Mouse (Mus musculus) limb, embryonic 11.5 days (tissue): Measurements from ENCODE around the gene Irgc1. TPM values are rescaled to one million over a fixed set of nuclear protein-coding genes. Genes with fewer than 3 reads are reported as not detected.
"Not testable (repeated sequence)": the region's sequence is repeated elsewhere in the genome, so short reads cannot be mapped to it uniquely, and the experiment has no call there.

ENCODE experiments used
- ATAC-seq: fragments of 200-750 bp; cut with Nextera tagmentation; 2 replicates; pipeline ENCODE4 v1.8.0; 2017; ENCODE audit warnings: low read depth; ENCODE audit not compliant: insufficient number of reproducible peaks, low FRiP score, low TSS enrichment
- DNase-seq: peaks from one replicate; pipeline ENCODE4 v3.0.0-alpha.2; 2015; ENCODE audit warnings: low spot score
- H3K27ac ChIP-seq: fragments of 300-500 bp; sonication (generic); replicated peaks from 2 replicates; pipeline ENCODE4 v1.5.1; 2014; ENCODE audit warnings: low read depth, mild to moderate bottlenecking, low read length
- H3K27me3 ChIP-seq: fragments of 300-500 bp; sonication (generic); 2 replicates; pipeline ENCODE4 v1.6.1; 2014; ENCODE audit warnings: mild to moderate bottlenecking, low read length, mixed read lengths; ENCODE audit not compliant: control insufficient read depth, insufficient read depth
- H3K36me3 ChIP-seq: fragments of 300-500 bp; sonication (generic); 2 replicates; pipeline ENCODE4 v1.6.1; 2014; ENCODE audit warnings: mild to moderate bottlenecking, low read length, moderate library complexity, mixed read lengths; ENCODE audit not compliant: control insufficient read depth, insufficient read depth
- H3K4me1 ChIP-seq: fragments of 300-500 bp; sonication (generic); 2 replicates; pipeline ENCODE4 v1.6.1; 2014; ENCODE audit warnings: low read length, mixed read lengths; ENCODE audit not compliant: control insufficient read depth, insufficient read depth
- H3K4me2 ChIP-seq: fragments of 300-500 bp; sonication (generic); 2 replicates; pipeline ENCODE4 v1.6.1; 2014; ENCODE audit warnings: low read depth, mild to moderate bottlenecking, moderate library complexity; ENCODE audit not compliant: severe bottlenecking
- H3K4me3 ChIP-seq: fragments of 300-500 bp; sonication (generic); 2 replicates; pipeline ENCODE4 v1.5.1; 2014; ENCODE audit warnings: low read depth, low read length
- H3K9ac ChIP-seq: fragments of 300-500 bp; sonication (generic); 2 replicates; pipeline ENCODE4 v1.6.1; 2014; ENCODE audit warnings: mild to moderate bottlenecking, low read length
- H3K9me3 ChIP-seq: fragments of 300-500 bp; sonication (generic); 2 replicates; pipeline ENCODE4 v1.6.1; 2016; ENCODE audit warnings: low read length; ENCODE audit not compliant: control insufficient read depth
- WGBS: fragments of 180-500 bp; shearing (Covaris S2); extraction: QIAGEN DNeasy Blood & Tissue Kit; methylation state at CpG from one replicate; pipeline ENCODE4 v1.1.7; 2014; 5-methylcytosine and 5-hydroxymethylcytosine counted together
- polyA plus RNA-seq: library from polyadenylated mRNA; unstranded; fragments of >200 nt; fragmentation: Nextera tagmentation; extraction: Ambion mirVana; gene quantifications from 2 replicates; pipeline ENCODE4 v1.2.1, GENCODE M21; 2014

The Irgc1 gene
- polyA plus RNA-seq, 1 experiment from 2014 or later, result not detected

- H3K4me2 ChIP-seq, H3K4me1 ChIP-seq, H3K9ac ChIP-seq, H3K36me3 ChIP-seq, ATAC-seq, H3K27me3 ChIP-seq, H3K27ac ChIP-seq, H3K4me3 ChIP-seq, H3K9me3 ChIP-seq, DNase-seq: not testable (repeated sequence)
- WGBS, result 46% methylated on average over 6 of the region's 6 CpGs
Measured at GRCm38 (mm10) chr7:24483291-24483690, 31.2 kb upstream of the Irgc1 start.

DNA sequence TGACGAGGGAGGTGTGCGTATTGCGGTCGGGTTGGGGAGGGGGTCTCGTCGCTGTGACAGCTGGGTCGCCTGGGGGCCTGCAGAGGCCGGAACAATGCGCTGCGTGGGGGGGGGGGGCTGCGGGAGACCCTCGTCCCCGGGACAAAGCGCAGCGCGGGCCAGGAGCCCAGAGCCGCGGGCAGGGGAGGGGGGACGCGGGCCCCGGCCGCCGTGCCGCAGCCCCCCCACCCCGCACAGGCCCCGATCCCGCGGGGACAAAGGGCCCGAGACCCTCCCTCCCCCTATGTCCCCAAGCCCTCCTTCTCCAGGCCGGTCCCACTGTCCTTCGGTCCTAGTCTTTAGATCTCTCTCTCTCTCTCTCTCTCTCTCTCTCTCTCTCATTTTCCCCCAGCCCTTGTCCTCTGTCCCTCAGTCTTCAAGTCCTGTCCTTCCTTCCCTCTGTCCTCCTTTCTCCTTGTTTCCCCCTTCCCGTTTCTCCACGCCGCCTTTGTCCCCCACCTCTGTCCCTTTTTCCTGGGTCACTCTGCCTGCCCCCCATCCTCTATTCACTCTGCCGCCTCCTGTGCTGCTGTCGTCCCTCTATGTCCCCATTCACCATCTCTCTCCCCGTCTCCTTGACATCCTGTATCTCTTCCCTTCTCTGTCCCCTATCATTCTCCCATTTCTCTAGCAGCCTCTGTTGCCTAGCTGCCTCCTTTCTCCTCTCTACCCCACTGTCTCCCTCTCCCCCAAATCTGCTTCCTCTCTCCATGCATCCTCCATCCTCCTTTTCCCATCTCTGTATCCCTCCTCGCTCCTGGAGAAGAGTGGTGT is 30.3 kb upstream of the Irgc1 start:
- Histone ChIP-seq H3K27ac (no peak overlapping the region), H3K9ac (peak overlapping the region; percentile 67), H3K4me1 (peaks cover 5% of the 10 kb centered on the region), H3K9me3 (no peaks in the 10 kb centered on the region; the same call in 1 of the 2 replicates), H3K36me3 (no peaks in the 10 kb centered on the region), H3K4me2 (peak overlapping the region; percentile 91), H3K4me3 (peak overlapping the region; percentile 65), H3K27me3 (peaks cover 5% of the 10 kb centered on the region; the same call in 1 of the 2 replicates)
- DNase-seq, result no peak
- 0 out of 2 replicates have a peak, but pooled peaks have one; percentile 20 for ATAC-seq
- 3% methylated on average over 15 of the region's 38 CpGs for WGBS

GRCm38 (mm10) chr7:24481474-24482207 is 29.5 kb upstream of the Irgc1 start, which contains the start of gene Cadm4:
Cadm4 (plus strand) TSS chr7:24482023.
- H3K27ac ChIP-seq, result no peak within 1 kb of the TSS
- H3K4me3 ChIP-seq, result peak within 1 kb of the TSS; percentile 65
- DNase-seq, result peak; percentile 94
- H3K4me2 ChIP-seq, result peak within 1 kb of the TSS; percentile 91
- H3K9ac ChIP-seq, result peak within 1 kb of the TSS; percentile 67
- no peaks in the 10 kb centered on the region for H3K36me3 ChIP-seq
- peaks cover 5% of the 10 kb centered on the region for H3K4me1 ChIP-seq
- peak; percentile 70 for ATAC-seq
- under 1% methylated on average over 52 of the region's 83 CpGs for WGBS
- peaks cover 5% of the 10 kb centered on the region; the same call in 1 of the 2 replicates for H3K27me3 ChIP-seq
- H3K9me3 ChIP-seq, result no peaks in the 10 kb centered on the region; the same call in 1 of the 2 replicates

GRCm38 (mm10) chr7:24480986-24481473 is 28.9 kb upstream of the Irgc1 start:
- peak overlapping the region; percentile 91 for H3K4me2 ChIP-seq
- DNase-seq, result peak; percentile 30
- peaks cover 5% of the 10 kb centered on the region for H3K4me1 ChIP-seq
- no peak overlapping the region for H3K27ac ChIP-seq
- ATAC-seq, result no peak
- peaks cover 5% of the 10 kb centered on the region; the same call in 1 of the 2 replicates for H3K27me3 ChIP-seq
- H3K4me3 ChIP-seq, result peak overlapping the region; percentile 65
- 12% methylated on average over 14 of the region's 14 CpGs for WGBS
- no peaks in the 10 kb centered on the region for H3K36me3 ChIP-seq
- no peaks in the 10 kb centered on the region; the same call in 1 of the 2 replicates for H3K9me3 ChIP-seq
- peak overlapping the region; percentile 67; the same call in 1 of the 2 replicates for H3K9ac ChIP-seq

DNA sequence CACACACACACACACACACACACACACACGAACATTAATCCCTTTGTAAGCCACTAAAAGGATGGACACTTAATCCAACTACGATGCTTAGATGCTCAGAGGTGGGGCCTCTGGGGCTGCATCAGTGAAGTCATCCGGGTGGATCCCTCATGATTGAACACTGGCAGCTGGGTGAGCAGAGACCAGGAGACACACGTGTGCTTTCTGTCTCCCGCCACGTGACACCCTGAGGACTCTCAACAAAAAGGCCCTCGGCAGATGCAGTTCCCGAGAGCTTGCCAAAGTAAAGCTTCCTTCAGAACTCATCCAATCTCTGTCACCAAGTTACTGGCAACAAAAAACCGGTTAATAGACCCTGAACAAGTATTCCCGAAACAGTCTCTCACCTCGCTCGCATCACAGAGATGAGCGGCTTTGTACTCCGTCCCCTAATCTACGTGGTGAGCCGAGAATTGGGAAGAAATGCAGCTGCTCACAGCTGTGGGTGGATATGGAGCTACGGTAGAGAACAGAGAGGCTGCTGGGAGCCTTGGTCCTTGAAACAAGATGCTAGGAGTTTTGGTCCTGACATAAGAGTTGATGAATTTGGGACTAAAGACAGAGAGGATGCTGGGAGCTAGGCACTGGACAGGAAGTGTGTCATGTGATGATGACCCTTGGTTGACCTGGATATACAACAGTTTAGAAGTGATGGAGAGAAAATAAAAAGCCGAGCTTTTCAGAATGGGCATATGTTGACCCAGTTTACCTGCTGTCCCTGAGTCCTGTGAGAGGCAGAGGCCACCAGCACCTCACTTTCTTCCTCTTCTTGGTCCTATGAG is 28.2 kb upstream of the Irgc1 start:
- DNase-seq (no peak), ATAC-seq (no peak)
- WGBS, result 67% methylated on average over 18 of the region's 18 CpGs
- H3K9ac ChIP-seq, result no peak overlapping the region
- H3K9me3 ChIP-seq, result no peaks in the 10 kb centered on the region; the same call in 1 of the 2 replicates
- H3K27me3 ChIP-seq, result peaks cover 5% of the 10 kb centered on the region; the same call in 1 of the 2 replicates
- H3K4me3 ChIP-seq, result no peak overlapping the region
- H3K36me3 ChIP-seq, result no peaks in the 10 kb centered on the region
- H3K27ac ChIP-seq, result no peak overlapping the region
- peaks cover 5% of the 10 kb centered on the region for H3K4me1 ChIP-seq
- no peak overlapping the region for H3K4me2 ChIP-seq

GRCm38 (mm10) chr7:24479685-24480084 is 27.6 kb upstream of the Irgc1 start:
- Histone ChIP-seq H3K9me3 (no peaks in the 10 kb centered on the region; the same call in 1 of the 2 replicates), H3K9ac (no peak overlapping the region), H3K4me1 (peaks cover 5% of the 10 kb centered on the region), H3K27me3 (peaks cover 5% of the 10 kb centered on the region; the same call in 1 of the 2 replicates), H3K36me3 (no peaks in the 10 kb centered on the region), H3K4me2 (no peak overlapping the region), H3K27ac (no peak overlapping the region), H3K4me3 (no peak overlapping the region)
- DNase-seq (no peak), ATAC-seq (no peak)
- WGBS, result 96% methylated on average over 2 of the region's 2 CpGs

GRCm38 (mm10) chr7:24478911-24479310 is 26.8 kb upstream of the Irgc1 start:
- Histone ChIP-seq H3K4me3 (no peak overlapping the region), H3K9me3 (no peaks in the 10 kb centered on the region; the same call in 1 of the 2 replicates), H3K4me2 (no peak overlapping the region), H3K27me3 (peaks cover 5% of the 10 kb centered on the region; the same call in 1 of the 2 replicates), H3K36me3 (no peaks in the 10 kb centered on the region), H3K9ac (no peak overlapping the region), H3K27ac (no peak overlapping the region), H3K4me1 (peaks cover 5% of the 10 kb centered on the region)
- ATAC-seq (no peak), DNase-seq (no peak)
- 86% methylated on average over 5 of the region's 5 CpGs for WGBS
